Mouse (Mus musculus): ENCODE data around the gene Popdc2.
A peak's percentile ranks its signal among the peaks of the same experiment; 100 is the strongest.
"Not testable (repeated sequence)": the region's sequence is repeated elsewhere in the genome, so short reads cannot be mapped to it uniquely, and the experiment has no call there.

Gene Popdc2

GRCm38 (mm10) chr16:38361933-38362332 is at the start of gene Popdc2:
Popdc2 (plus strand) TSS chr16:38362209.
- DNase-seq (ENCODE audit: low read depth), result no peak

- DNase-seq (ENCODE audit: low read depth), result no peak
Observed at GRCm38 (mm10) chr16:38318492-38318891, 43.5 kb upstream of the Popdc2 start.

- DNase-seq (ENCODE audit: low read depth), result no peak
Observed at GRCm38 (mm10) chr16:38319087-38319486, 42.9 kb upstream of the Popdc2 start.

GRCm38 (mm10) chr16:38321452-38321935 is 40.5 kb upstream of the Popdc2 start:
- peak; percentile 40 for DNase-seq (ENCODE audit: low read depth)

GRCm38 (mm10) chr16:38324311-38324710 is 37.7 kb upstream of the Popdc2 start:
- no peak for DNase-seq (ENCODE audit: low read depth)

- no peak for DNase-seq (ENCODE audit: low read depth)
Observed at GRCm38 (mm10) chr16:38326778-38327397, 35.1 kb upstream of the Popdc2 start.

- no peak for DNase-seq (ENCODE audit: low read depth)
Observed at GRCm38 (mm10) chr16:38329340-38329739, 32.7 kb upstream of the Popdc2 start.

- no peak for DNase-seq (ENCODE audit: low read depth)
Observed at GRCm38 (mm10) chr16:38334431-38334830, 27.6 kb upstream of the Popdc2 start.

- not testable (repeated sequence) for DNase-seq (ENCODE audit: low read depth)
Observed at GRCm38 (mm10) chr16:38338077-38338476, 23.9 kb upstream of the Popdc2 start.

- DNase-seq (ENCODE audit: low read depth), result no peak
Observed at GRCm38 (mm10) chr16:38341396-38342324, 20.3 kb upstream of the Popdc2 start, which contains the start of gene Maats1. Maats1 (minus strand) TSS chr16:38342143.

GRCm38 (mm10) chr16:38344941-38345725 is 16.9 kb upstream of the Popdc2 start:
- DNase-seq (ENCODE audit: low read depth), result peak; percentile 88

- peak; percentile 96 for DNase-seq (ENCODE audit: low read depth)
Observed at GRCm38 (mm10) chr16:38346529-38347325, 15.3 kb upstream of the Popdc2 start, which contains the start of the genes Cox17 and Gm21987. Cox17 (plus strand) TSS chr16:38346991. Gm21987 (plus strand) TSS chr16:38347040.

GRCm38 (mm10) chr16:38347588-38347987 is 14.4 kb upstream of the Popdc2 start:
- DNase-seq (ENCODE audit: low read depth), result no peak

GRCm38 (mm10) chr16:38348217-38348761 is 13.7 kb upstream of the Popdc2 start:
- no peak for DNase-seq (ENCODE audit: low read depth)

- DNase-seq (ENCODE audit: low read depth), result no peak
Observed at GRCm38 (mm10) chr16:38349881-38350280, 12.1 kb upstream of the Popdc2 start.

- no peak for DNase-seq (ENCODE audit: low read depth)
Observed at GRCm38 (mm10) chr16:38350361-38350855, 11.6 kb upstream of the Popdc2 start.

GRCm38 (mm10) chr16:38350939-38351338 is 11.1 kb upstream of the Popdc2 start:
- no peak for DNase-seq (ENCODE audit: low read depth)

GRCm38 (mm10) chr16:38352031-38352430 is 10.0 kb upstream of the Popdc2 start:
- DNase-seq (ENCODE audit: low read depth), result no peak

- DNase-seq (ENCODE audit: low read depth), result no peak
Observed at GRCm38 (mm10) chr16:38352851-38353250, 9.2 kb upstream of the Popdc2 start.

- DNase-seq (ENCODE audit: low read depth), result no peak
Observed at GRCm38 (mm10) chr16:38353642-38354041, 8.4 kb upstream of the Popdc2 start.

All from 416B (cell line).